Mouse (Mus musculus): ENCODE measurements at regions not wholly inside any gene's neighbourhood (a gene's known extent, or its start where the extent isn't known, plus 50 kb on each side); places are given as distances from the start of the nearest gene placed in this dataset.

GRCm38 (mm10) chr6:117536084-117536483 is 304.9 kb upstream of the Zfp637 start:
- TF ChIP-seq CTCF (IDR thresholded peaks at IDR 0.05), result no peak
- ChIA-PET POLR2A (interaction anchor here (0.7 kb wide), 1 partner anchor 360 kb away, joined by 9 read pairs; no protein-coding TSS in a partner anchor), CTCF (interaction anchor here (1.4 kb wide), 1 partner anchor 15 kb away, joined by 4 read pairs; no protein-coding TSS in a partner anchor)
- in situ Hi-C loops (cut with MboI; ENCODE audit: low pct_unique_long_range_greater_than_20kb), result no loop called here
- no peak for DNase-seq (ENCODE audit: low read depth, low spot score)
- no peaks in the 10 kb centered on the region for H3K27me3 ChIP-seq
- no peak for ATAC-seq

GRCm38 (mm10) chr6:117542431-117542830 is 298.5 kb upstream of the Zfp637 start:
- TF ChIP-seq CTCF (IDR thresholded peaks at IDR 0.05), result no peak
- in situ Hi-C loops (cut with MboI; ENCODE audit: low pct_unique_long_range_greater_than_20kb), result no loop called here
- CTCF ChIA-PET, result interaction anchor here (0.9 kb wide), 1 partner anchor 23 kb away, joined by 3 read pairs; no protein-coding TSS in a partner anchor

GRCm38 (mm10) chr6:117544276-117545196 is 296.4 kb upstream of the Zfp637 start:
- ATAC-seq (peak; percentile 62), DNase-seq (ENCODE audit: low read depth, low spot score) (peak; percentile 48)
- ChIA-PET POLR2A (no interaction called here), CTCF (interaction anchor here (1.2 kb wide), 1 partner anchor 17 kb away, joined by 3 read pairs; no protein-coding TSS in a partner anchor)
- in situ Hi-C loops (cut with MboI; ENCODE audit: low pct_unique_long_range_greater_than_20kb), result no loop called here
- no peaks in the 10 kb centered on the region for H3K27me3 ChIP-seq
- TF ChIP-seq CTCF (IDR thresholded peaks at IDR 0.05), result no peak

More at GRCm38 (mm10) chr6:117542431-117542830, 298.5 kb upstream of the Zfp637 start:
- DNase-seq (ENCODE audit: low read depth, low spot score) (no peak), ATAC-seq (no peak)
- POLR2A ChIA-PET, result no interaction called here
- no peaks in the 10 kb centered on the region for H3K27me3 ChIP-seq

- POLR2A ChIA-PET, result interaction anchor here (0.8 kb wide), 1 partner anchor 10 kb away, joined by 3 read pairs; no protein-coding TSS in a partner anchor
- no peak for DNase-seq (ENCODE audit: low read depth, low spot score)
- no peaks in the 10 kb centered on the region for H3K27me3 ChIP-seq
- CTCF ChIA-PET, result interaction anchor here (1.4 kb wide), 2 partner anchors 8 to 16 kb away, joined by 3 to 4 read pairs; no protein-coding TSS in a partner anchor
- ATAC-seq, result no peak
- in situ Hi-C loops (cut with MboI; ENCODE audit: low pct_unique_long_range_greater_than_20kb), result no loop called here
- TF ChIP-seq CTCF (IDR thresholded peaks at IDR 0.05), result no peak
Observed at GRCm38 (mm10) chr6:117550930-117551329, 290.1 kb upstream of the Zfp637 start.

GRCm38 (mm10) chr6:117552006-117552667 is 288.8 kb upstream of the Zfp637 start:
- ATAC-seq (no peak), DNase-seq (ENCODE audit: low read depth, low spot score) (no peak)
- no peaks in the 10 kb centered on the region for H3K27me3 ChIP-seq
- ChIA-PET CTCF (interaction anchor here (1.4 kb wide), 2 partner anchors 9 to 17 kb away, joined by 3 to 4 read pairs; no protein-coding TSS in a partner anchor), POLR2A (interaction anchor here (0.6 to 0.8 kb wide), 2 partner anchors 9 to 18 kb away, joined by 3 read pairs; no protein-coding TSS in a partner anchor)
- in situ Hi-C loops (cut with MboI; ENCODE audit: low pct_unique_long_range_greater_than_20kb), result no loop called here
- no peak for TF ChIP-seq CTCF (IDR thresholded peaks at IDR 0.05)

- CTCF ChIA-PET, result interaction anchor here (1.0 kb wide), 1 partner anchor 47 kb away, joined by 3 read pairs; no protein-coding TSS in a partner anchor
- ATAC-seq (no peak), DNase-seq (ENCODE audit: low read depth, low spot score) (no peak)
- POLR2A ChIA-PET, result no interaction called here
- in situ Hi-C loops (cut with MboI; ENCODE audit: low pct_unique_long_range_greater_than_20kb), result no loop called here
- no peaks in the 10 kb centered on the region for H3K27me3 ChIP-seq
- TF ChIP-seq CTCF (IDR thresholded peaks at IDR 0.05), result no peak
Observed at GRCm38 (mm10) chr6:117563159-117563558, 277.8 kb upstream of the Zfp637 start.

GRCm38 (mm10) chr6:117563704-117564103 is 277.3 kb upstream of the Zfp637 start:
- no peak for TF ChIP-seq CTCF (IDR thresholded peaks at IDR 0.05)
- no peak for ATAC-seq
- POLR2A ChIA-PET, result interaction anchor here (0.6 kb wide), 1 partner anchor 62 kb away, joined by 3 read pairs; no protein-coding TSS in a partner anchor
- DNase-seq (ENCODE audit: low read depth, low spot score), result no peak
- H3K27me3 ChIP-seq, result no peaks in the 10 kb centered on the region
- in situ Hi-C loops (cut with MboI; ENCODE audit: low pct_unique_long_range_greater_than_20kb), result no loop called here
- CTCF ChIA-PET, result interaction anchor here (1.0 kb wide), 1 partner anchor 46 kb away, joined by 3 read pairs; no protein-coding TSS in a partner anchor

- ChIA-PET CTCF (no interaction called here), POLR2A (no interaction called here)
Observed at GRCm38 (mm10) chr6:117566786-117567185, 274.2 kb upstream of the Zfp637 start.

GRCm38 (mm10) chr6:117567691-117568090 is 273.3 kb upstream of the Zfp637 start:
- H3K27me3 ChIP-seq, result no peaks in the 10 kb centered on the region
- ChIA-PET CTCF (no interaction called here), POLR2A (no interaction called here)
- in situ Hi-C loops (cut with MboI; ENCODE audit: low pct_unique_long_range_greater_than_20kb), result no loop called here
- ATAC-seq (no peak), DNase-seq (ENCODE audit: low read depth, low spot score) (no peak)
- no peak for TF ChIP-seq CTCF (IDR thresholded peaks at IDR 0.05)

More at GRCm38 (mm10) chr6:117566786-117567185, 274.2 kb upstream of the Zfp637 start:
- in situ Hi-C loops (cut with MboI; ENCODE audit: low pct_unique_long_range_greater_than_20kb), result no loop called here
- no peaks in the 10 kb centered on the region for H3K27me3 ChIP-seq
- DNase-seq (ENCODE audit: low read depth, low spot score) (no peak), ATAC-seq (no peak)
- TF ChIP-seq CTCF (IDR thresholded peaks at IDR 0.05), result no peak

- no peak for TF ChIP-seq CTCF (IDR thresholded peaks at IDR 0.05)
- H3K27me3 ChIP-seq, result no peaks in the 10 kb centered on the region
- DNase-seq (ENCODE audit: low read depth, low spot score) (no peak), ATAC-seq (no peak)
- ChIA-PET CTCF (interaction anchor here (0.9 kb wide), 1 partner anchor 8 kb away, joined by 3 read pairs; no protein-coding TSS in a partner anchor), POLR2A (interaction anchor here (0.6 kb wide), 1 partner anchor 18 kb away, joined by 3 read pairs; no protein-coding TSS in a partner anchor)
- in situ Hi-C loops (cut with MboI; ENCODE audit: low pct_unique_long_range_greater_than_20kb), result no loop called here
Observed at GRCm38 (mm10) chr6:117569576-117570326, 271.2 kb upstream of the Zfp637 start.
